Mouse (Mus musculus): ENCODE measurements around the gene Rbpjl. TPM values are rescaled to one million over a fixed set of nuclear protein-coding genes. Genes with fewer than 3 reads are reported as not detected.
A peak's percentile ranks its signal among the peaks of the same experiment; 100 is the strongest.

Gene Rbpjl
- polyA plus RNA-seq, 1 experiment: 86.8 TPM

DNA sequence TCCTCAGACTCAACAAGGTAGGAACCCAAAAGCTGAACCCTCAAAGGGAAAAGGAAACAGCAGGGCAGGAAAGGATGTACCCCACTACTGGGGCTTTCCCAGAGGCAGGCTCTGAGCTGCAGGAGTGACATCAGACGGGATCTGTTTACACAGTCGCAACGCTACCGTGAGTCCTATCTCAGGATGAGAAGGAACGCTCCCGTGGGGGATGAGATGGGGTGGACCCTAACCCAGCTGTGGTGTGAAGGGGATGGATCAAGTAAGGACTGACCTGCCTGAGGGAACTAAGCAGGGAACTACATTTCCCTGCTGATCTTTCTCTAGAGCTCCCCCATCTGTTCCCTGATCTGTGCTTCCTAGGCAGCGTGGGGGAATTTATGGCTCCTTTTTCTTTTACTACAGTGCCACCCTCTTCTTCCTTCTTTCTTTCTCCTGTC is 53.9 kb downstream of the Rbpjl start, which contains the start of gene Sys1:
Gene Sys1 (plus strand): TSS at position 101 of the 437 bp plus-strand sequence.
- peak; percentile 39 for DNase-seq
- WGBS: 3% methylated on average over 7 of the region's 7 CpGs

DNA sequence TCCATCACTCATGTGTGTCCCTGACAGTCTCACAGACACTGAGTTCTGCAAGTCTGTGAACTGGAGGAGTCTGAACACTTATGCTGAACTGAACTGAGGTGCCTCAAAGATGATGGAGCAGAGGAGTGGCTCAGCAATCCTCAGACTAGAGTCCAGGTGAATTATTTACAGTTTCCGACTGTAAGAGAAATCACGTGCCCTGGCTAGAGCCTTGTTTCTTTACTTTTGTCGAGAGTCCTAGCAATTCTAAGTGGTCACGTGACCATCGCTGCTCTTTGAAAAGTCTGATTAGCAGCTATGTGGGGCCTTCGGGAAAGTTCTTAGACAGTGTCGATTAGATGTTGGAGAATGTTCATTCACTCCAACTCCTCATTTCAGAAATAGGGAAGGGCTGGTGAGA is 55.0 kb downstream of the Rbpjl start:
- TF ChIP-seq CTCF (IDR thresholded peaks at IDR 0.05; ENCODE audit: insufficient read depth, low read length) (no peak), POLR2A (IDR thresholded peaks at IDR 0.05; ENCODE audit: borderline replicate concordance, extremely low read depth, low read depth, low read length) (no peak)
- peak; percentile 55 for DNase-seq
- Histone ChIP-seq H3K4me3 (replicated peaks; ENCODE audit: extremely low read depth, low read depth, low read length) (no peak overlapping the region), H3K4me1 (ENCODE audit: control insufficient read depth, insufficient read depth, low read length) (peaks cover 18% of the 10 kb centered on the region)
- 49% methylated on average over 7 of the region's 7 CpGs for WGBS

More for the DNA sequence above, 53.9 kb downstream of the Rbpjl start, which contains the start of gene Sys1:
- Histone ChIP-seq H3K4me3 (replicated peaks; ENCODE audit: extremely low read depth, low read depth, low read length) (no peak within 1 kb of the TSS), H3K4me1 (ENCODE audit: control insufficient read depth, insufficient read depth, low read length) (peaks cover 23% of the 10 kb centered on the region)
- TF ChIP-seq CTCF (IDR thresholded peaks at IDR 0.05; ENCODE audit: insufficient read depth, low read length) (no peak), POLR2A (IDR thresholded peaks at IDR 0.05; ENCODE audit: borderline replicate concordance, extremely low read depth, low read depth, low read length) (no peak)

DNA sequence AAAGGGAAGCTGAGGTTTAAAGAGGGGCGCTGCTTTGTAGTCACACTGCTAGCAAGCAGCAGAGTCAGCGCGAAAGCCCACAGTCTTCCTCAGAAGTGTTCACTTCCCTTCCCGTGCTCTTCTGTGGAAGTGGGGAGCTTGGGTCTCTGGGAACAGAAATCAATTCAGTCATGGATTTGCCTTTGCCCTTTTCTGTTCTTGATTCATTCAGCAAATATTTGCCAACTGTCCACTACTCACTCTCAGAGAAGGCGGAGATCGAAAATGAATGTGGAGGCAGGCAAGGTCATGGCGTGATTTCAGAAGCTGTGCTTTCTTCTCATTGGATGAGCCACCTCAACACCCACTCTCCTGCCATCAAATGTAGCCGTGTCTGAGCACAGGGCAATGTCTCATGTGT is 55.6 kb downstream of the Rbpjl start:
- peak; percentile 23 for DNase-seq
- H3K4me1 ChIP-seq (ENCODE audit: control insufficient read depth, insufficient read depth, low read length): peaks cover 14% of the 10 kb centered on the region
- TF ChIP-seq CTCF (IDR thresholded peaks at IDR 0.05; ENCODE audit: insufficient read depth, low read length) (no peak), POLR2A (IDR thresholded peaks at IDR 0.05; ENCODE audit: borderline replicate concordance, extremely low read depth, low read depth, low read length) (no peak)
- WGBS: 55% methylated on average over 8 of the region's 8 CpGs
- no peak overlapping the region for H3K4me3 ChIP-seq (replicated peaks; ENCODE audit: extremely low read depth, low read depth, low read length)

GRCm38 (mm10) chr2:164460745-164461551 is 58.0 kb downstream of the Rbpjl start, which contains the start of gene Gm20458:
Gene Gm20458 (plus strand): TSS chr2:164460967.
- under 1% methylated on average over 62 of the region's 79 CpGs for WGBS
- Histone ChIP-seq H3K4me3 (replicated peaks; ENCODE audit: extremely low read depth, low read depth, low read length) (peak within 1 kb of the TSS; percentile 73), H3K4me1 (ENCODE audit: control insufficient read depth, insufficient read depth, low read length) (peaks cover 10% of the 10 kb centered on the region)
- DNase-seq: peak; percentile 91
- TF ChIP-seq CTCF (IDR thresholded peaks at IDR 0.05; ENCODE audit: insufficient read depth, low read length): peak; percentile 64
- TF ChIP-seq POLR2A (IDR thresholded peaks at IDR 0.05; ENCODE audit: borderline replicate concordance, extremely low read depth, low read depth, low read length): peak; percentile 73; the same call in 1 of the 2 replicates

Other genes with a start within 250 kb of the Rbpjl start
- 0.07 and 0.21 TPM in 2 replicates for gene Kcns1, start 232.0 kb upstream of the Rbpjl start, polyA plus RNA-seq (2012; rRNA removed)
- gene Wfdc5, start 220.4 kb upstream of the Rbpjl start, polyA plus RNA-seq (2012; rRNA removed): 0.27 and 16.2 TPM in 2 replicates
- 0.43 and 4.4 TPM in 2 replicates for gene Wfdc12, start 212.5 kb upstream of the Rbpjl start, polyA plus RNA-seq (2012; rRNA removed)
- gene Wfdc15a, start 203.0 kb upstream of the Rbpjl start, polyA plus RNA-seq (2012; rRNA removed): not detected in 2 replicates
- 0.34 TPM in 1 of 2 replicates, not detected in the other for gene Wfdc15b, start 181.5 kb upstream of the Rbpjl start, polyA plus RNA-seq (2012; rRNA removed)
- not detected in 2 replicates for gene Svs2, start 164.7 kb upstream of the Rbpjl start, polyA plus RNA-seq (2012; rRNA removed)
- gene Svs3b, start 146.5 kb upstream of the Rbpjl start, polyA plus RNA-seq (2012; rRNA removed): not detected in 2 replicates
- gene Svs4, start 124.7 kb upstream of the Rbpjl start, polyA plus RNA-seq (2012; rRNA removed): not detected in 2 replicates
- gene Svs3a, start 113.9 kb upstream of the Rbpjl start, polyA plus RNA-seq (2012; rRNA removed): not detected in 2 replicates
- not detected in 2 replicates for gene Svs6, start 86.4 kb upstream of the Rbpjl start, polyA plus RNA-seq (2012; rRNA removed)
- not detected in 2 replicates for gene Svs5, start 70.4 kb upstream of the Rbpjl start, polyA plus RNA-seq (2012; rRNA removed)
- 64.8 and 662 TPM in 2 replicates for gene Slpi, start 14.0 kb upstream of the Rbpjl start, polyA plus RNA-seq (2012; rRNA removed)
- 78.0 and 80.1 TPM in 2 replicates for gene Matn4, start 2.0 kb downstream of the Rbpjl start, polyA plus RNA-seq (2012; rRNA removed)
- 75.1 and 91.1 TPM in 2 replicates for gene Sdc4, start 40.7 kb downstream of the Rbpjl start, polyA plus RNA-seq (2012; rRNA removed)
- gene Sys1, start 53.8 kb downstream of the Rbpjl start, polyA plus RNA-seq (2012; rRNA removed): 89.8 and 133 TPM in 2 replicates
- gene Gm20458, start 57.8 kb downstream of the Rbpjl start, polyA plus RNA-seq (2012; rRNA removed): 47.7 and 52.2 TPM in 2 replicates
- gene Trp53tg5, start 70.6 kb downstream of the Rbpjl start, polyA plus RNA-seq (2012; rRNA removed): not detected in 2 replicates
- gene Dbndd2, start 83.0 kb downstream of the Rbpjl start, polyA plus RNA-seq (2012; rRNA removed): 52.6 and 72.9 TPM in 2 replicates
- 93.8 and 104 TPM in 2 replicates for gene Pigt, start 94.4 kb downstream of the Rbpjl start, polyA plus RNA-seq (2012; rRNA removed)
- gene Wfdc2, start 159.3 kb downstream of the Rbpjl start, polyA plus RNA-seq (2012; rRNA removed): 1,286 and 1,630 TPM in 2 replicates
- not detected in 2 replicates for gene Spint3, start 170.3 kb downstream of the Rbpjl start, polyA plus RNA-seq (2012; rRNA removed)
- gene Wfdc6a, start 182.3 kb downstream of the Rbpjl start, polyA plus RNA-seq (2012; rRNA removed): 2.3 and 2.4 TPM in 2 replicates
- 0.27 and 0.65 TPM in 2 replicates for gene Eppin, start 190.5 kb downstream of the Rbpjl start, polyA plus RNA-seq (2012; rRNA removed)
- gene Wfdc6b, start 210.4 kb downstream of the Rbpjl start, polyA plus RNA-seq (2012; rRNA removed): 1.3 and 1.9 TPM in 2 replicates
- 5.3 and 8.5 TPM in 2 replicates for gene Wfdc8, start 210.5 kb downstream of the Rbpjl start, polyA plus RNA-seq (2012; rRNA removed)
- gene Wfdc16, start 235.7 kb downstream of the Rbpjl start, polyA plus RNA-seq (2012; rRNA removed): 0.97 and 1.9 TPM in 2 replicates

Data from lung, adult 2 months (tissue).